Mouse (Mus musculus) lung, adult 2 months (tissue): Measurements from ENCODE around the gene Mphosph9. TPM values are rescaled to one million over a fixed set of nuclear protein-coding genes. Genes with fewer than 3 reads are reported as not detected.
A peak's percentile ranks its signal among the peaks of the same experiment; 100 is the strongest.

Experiments used
- DNase-seq: peaks from one replicate; pipeline ENCODE4 v3.0.0; 2022
- H3K4me1 ChIP-seq: fragments of 200-500 bp; 2 replicates; pipeline ENCODE4 v1.6.1; 2011; ENCODE audit warnings: low read length; ENCODE audit not compliant: control insufficient read depth, insufficient read depth
- H3K4me3 ChIP-seq: fragments of 200-500 bp; replicated peaks from 2 replicates; pipeline ENCODE3; 2011; ENCODE audit warnings: low read depth, mild to moderate bottlenecking, control low read depth, low read length; ENCODE audit errors: extremely low read depth
- CTCF ChIP-seq: fragments of 200-500 bp; IDR thresholded peaks from 2 replicates; pipeline ENCODE4 v1.5.1; 2011; ENCODE audit warnings: mild to moderate bottlenecking, low read length, control low read depth; ENCODE audit not compliant: insufficient read depth
- POLR2A ChIP-seq: fragments of 200-500 bp; IDR thresholded peaks from 2 replicates; pipeline ENCODE4 v1.6.1; 2011; ENCODE audit warnings: low read depth, mild to moderate bottlenecking, control low read depth, low read length, borderline replicate concordance; ENCODE audit errors: extremely low read depth
- WGBS: fragments of 180-500 bp; shearing (Covaris S2); methylation state at CpG from one replicate; pipeline ENCODE4 v1.1.7; 2018; 5-methylcytosine and 5-hydroxymethylcytosine counted together
- polyA plus RNA-seq: library from polyadenylated mRNA; depleted of rRNA; stranded (reverse); fragments of >200 nt; gene quantifications from 2 replicates; pipeline ENCODE4 v1.2.3, GENCODE M21; 2012

Gene Mphosph9
- polyA plus RNA-seq, 1 experiment, result 3.3 TPM

GRCm38 (mm10) chr5:124232360-124233143 is 95.2 kb downstream of the Mphosph9 start:
- DNase-seq, result no peak

GRCm38 (mm10) chr5:124230461-124230860 is 97.3 kb downstream of the Mphosph9 start:
- WGBS, result 77% methylated on average over 9 of the region's 9 CpGs
- TF ChIP-seq POLR2A, result no peak
- no peak for TF ChIP-seq CTCF
- no peak for DNase-seq
- no peak overlapping the region for H3K4me3 ChIP-seq
- H3K4me1 ChIP-seq, result peaks cover 19% of the 10 kb centered on the region

More at GRCm38 (mm10) chr5:124232360-124233143, 95.2 kb downstream of the Mphosph9 start:
- 48% methylated on average over 18 of the region's 18 CpGs for WGBS
- Histone ChIP-seq H3K4me3 (no peak overlapping the region), H3K4me1 (peaks cover 12% of the 10 kb centered on the region)
- no peak for TF ChIP-seq POLR2A
- no peak for TF ChIP-seq CTCF

GRCm38 (mm10) chr5:124227193-124227592 is 100.6 kb downstream of the Mphosph9 start:
- TF ChIP-seq POLR2A (no peak), CTCF (no peak)
- 45% methylated on average over 6 of the region's 6 CpGs for WGBS
- DNase-seq, result no peak
- Histone ChIP-seq H3K4me3 (no peak overlapping the region), H3K4me1 (peaks cover 22% of the 10 kb centered on the region)

- Histone ChIP-seq H3K4me3 (no peak overlapping the region), H3K4me1 (peaks cover 26% of the 10 kb centered on the region)
- no peak for DNase-seq
- 65% methylated on average over 4 of the region's 4 CpGs for WGBS
- no peak for TF ChIP-seq POLR2A
- TF ChIP-seq CTCF, result no peak
Measured at GRCm38 (mm10) chr5:124226494-124226893, 101.3 kb downstream of the Mphosph9 start.

- DNase-seq, result no peak
- H3K4me1 ChIP-seq, result peaks cover 31% of the 10 kb centered on the region
- TF ChIP-seq POLR2A, result no peak
- TF ChIP-seq CTCF, result no peak
- H3K4me3 ChIP-seq, result no peak overlapping the region
- WGBS, result 89% methylated on average over 7 of the region's 7 CpGs
Measured at GRCm38 (mm10) chr5:124225891-124226290, 101.9 kb downstream of the Mphosph9 start.

- WGBS, result 71% methylated on average over 16 of the region's 16 CpGs
- H3K4me1 ChIP-seq, result peaks cover 37% of the 10 kb centered on the region
- no peak overlapping the region for H3K4me3 ChIP-seq
- DNase-seq, result no peak
- no peak for TF ChIP-seq CTCF
- no peak for TF ChIP-seq POLR2A
Measured at GRCm38 (mm10) chr5:124224321-124225092, 103.3 kb downstream of the Mphosph9 start.

- no peak for TF ChIP-seq CTCF
- TF ChIP-seq POLR2A, result no peak
- Histone ChIP-seq H3K4me1 (peaks cover 44% of the 10 kb centered on the region), H3K4me3 (no peak overlapping the region)
- DNase-seq, result no peak
- WGBS, result 84% methylated on average over 8 of the region's 8 CpGs
Measured at GRCm38 (mm10) chr5:124223574-124223973, 104.2 kb downstream of the Mphosph9 start.

- no peak overlapping the region for H3K4me3 ChIP-seq
- H3K4me1 ChIP-seq, result peaks cover 52% of the 10 kb centered on the region
- WGBS, result 52% methylated on average over 11 of the region's 11 CpGs
- no peak for TF ChIP-seq POLR2A
- TF ChIP-seq CTCF, result no peak
- DNase-seq, result no peak
Measured at GRCm38 (mm10) chr5:124222696-124223095, 105.1 kb downstream of the Mphosph9 start.

GRCm38 (mm10) chr5:124221736-124222040 is 106.1 kb downstream of the Mphosph9 start:
- no peak overlapping the region for H3K4me3 ChIP-seq
- H3K4me1 ChIP-seq, result peaks cover 48% of the 10 kb centered on the region
- 45% methylated on average over 7 of the region's 7 CpGs for WGBS
- no peak for TF ChIP-seq POLR2A
- TF ChIP-seq CTCF, result no peak
- no peak for DNase-seq

GRCm38 (mm10) chr5:124221037-124221735 is 106.6 kb downstream of the Mphosph9 start:
- peaks cover 52% of the 10 kb centered on the region for H3K4me1 ChIP-seq
- 22% methylated on average over 7 of the region's 7 CpGs for WGBS
- peak; percentile 46 for DNase-seq
- TF ChIP-seq POLR2A (peak; percentile 20; the same call in 1 of the 2 replicates), CTCF (no peak)
- H3K4me3 ChIP-seq, result no peak overlapping the region

- no peak for DNase-seq
- Histone ChIP-seq H3K4me3 (no peak overlapping the region), H3K4me1 (peaks cover 55% of the 10 kb centered on the region)
- TF ChIP-seq CTCF (no peak), POLR2A (no peak)
- WGBS, result 81% methylated on average over 5 of the region's 5 CpGs
Measured at GRCm38 (mm10) chr5:124220551-124220950, 107.2 kb downstream of the Mphosph9 start.
